Mouse (Mus musculus): ENCODE measurements at regions not wholly inside any gene's neighbourhood (a gene's known extent, or its start where the extent isn't known, plus 50 kb on each side); places are given as distances from the start of the nearest gene placed in this dataset.
A peak's percentile ranks its signal among the peaks of the same experiment; 100 is the strongest.

DNA sequence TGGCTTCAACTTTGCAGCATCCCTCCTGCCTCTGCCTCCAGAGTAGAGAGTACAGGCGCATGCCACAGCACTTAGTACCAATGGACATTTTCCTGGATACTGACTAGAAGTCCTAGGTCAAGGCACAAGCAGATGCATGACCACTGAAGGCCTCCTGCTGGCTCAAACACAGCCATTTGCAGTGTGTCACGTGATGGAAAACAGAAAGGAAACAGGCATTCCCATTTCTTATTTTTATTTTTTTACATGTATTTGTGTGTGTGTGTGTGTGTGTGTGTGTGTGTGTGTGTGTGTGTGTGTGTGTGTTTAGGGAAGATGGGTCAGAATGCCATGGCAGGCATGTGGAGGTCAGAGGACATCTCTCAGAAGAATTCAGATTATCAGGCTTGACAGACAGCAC is 65.6 kb downstream of the Thap12 start:
- WGBS: 84% methylated on average over 2 of the region's 2 CpGs
- Histone ChIP-seq H3K27me3 (ENCODE audit: insufficient read depth, low read length) (0 out of 2 replicates have a peak, but pooled peaks cover 5% of the 10 kb centered on the region), H3K4me1 (replicated peaks; ENCODE audit: insufficient read depth, low read length) (peaks cover 8% of the 10 kb centered on the region; the same call in 1 of the 2 replicates), H3K4me2 (ENCODE audit: low read length) (no peak overlapping the region), H3K36me3 (ENCODE audit: insufficient read depth, low read length) (no peaks in the 10 kb centered on the region), H3K9ac (ENCODE audit: low read depth, low read length) (no peak overlapping the region), H3K27ac (no peak overlapping the region), H3K4me3 (replicated peaks; ENCODE audit: low read depth, low read length) (no peak overlapping the region), H3K9me3 (replicated peaks; ENCODE audit: low read length) (no peaks in the 10 kb centered on the region)
- no peak for ATAC-seq (replicated peaks; ENCODE audit: low FRiP score, low read depth)
- DNase-seq (ENCODE audit: low spot score): no peak
- TF ChIP-seq CTCF (IDR thresholded peaks at IDR 0.05; ENCODE audit: low read depth): no peak

GRCm38 (mm10) chr7:98769111-98769734 is 65.7 kb upstream of the Wnt11 start:
- 44% methylated on average over 1 of the region's 1 CpGs for WGBS
- Histone ChIP-seq H3K27me3 (ENCODE audit: insufficient read depth, low read length) (0 out of 2 replicates have a peak, but pooled peaks cover 5% of the 10 kb centered on the region), H3K9ac (ENCODE audit: low read depth, low read length) (no peak overlapping the region), H3K4me2 (ENCODE audit: low read length) (no peak overlapping the region), H3K9me3 (replicated peaks; ENCODE audit: low read length) (no peaks in the 10 kb centered on the region), H3K4me3 (replicated peaks; ENCODE audit: low read depth, low read length) (no peak overlapping the region), H3K4me1 (replicated peaks; ENCODE audit: insufficient read depth, low read length) (peaks cover 8% of the 10 kb centered on the region; the same call in 1 of the 2 replicates), H3K36me3 (ENCODE audit: insufficient read depth, low read length) (no peaks in the 10 kb centered on the region), H3K27ac (no peak overlapping the region)
- DNase-seq (ENCODE audit: low spot score): no peak
- ATAC-seq (replicated peaks; ENCODE audit: low FRiP score, low read depth): no peak
- no peak for TF ChIP-seq CTCF (IDR thresholded peaks at IDR 0.05; ENCODE audit: low read depth)

DNA sequence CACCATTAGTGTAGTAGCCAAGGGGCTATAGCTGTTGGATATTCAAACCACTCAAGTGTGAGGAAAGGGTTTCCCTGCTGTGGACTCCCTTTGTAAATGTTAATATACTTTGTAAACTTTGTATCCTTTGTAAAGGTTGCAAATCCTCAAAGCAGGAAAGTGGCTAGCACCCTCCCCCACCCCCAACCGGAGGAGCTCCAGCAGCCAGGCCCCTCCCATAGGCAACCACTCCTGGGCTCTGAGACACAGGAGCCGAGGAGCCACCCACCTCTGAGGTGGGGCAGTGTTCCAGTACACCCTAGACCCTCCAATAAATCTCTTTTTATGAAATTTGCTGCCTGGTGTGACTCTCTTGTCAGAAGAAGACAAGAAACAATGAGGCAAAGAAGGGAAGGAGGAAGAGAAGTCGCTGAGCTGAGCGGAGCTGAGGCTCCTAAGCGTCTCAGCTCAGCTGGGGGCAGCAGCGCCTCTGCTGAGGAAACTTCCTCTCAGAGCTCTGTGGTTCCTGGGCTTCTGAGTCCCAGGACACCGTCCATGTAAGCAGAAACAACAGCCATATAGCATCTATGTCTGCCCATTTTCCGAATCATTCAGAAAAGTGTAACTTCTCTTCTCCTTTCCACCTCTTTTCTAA is 64.5 kb upstream of the Wnt11 start:
- WGBS: 11% methylated on average over 8 of the region's 8 CpGs
- DNase-seq (ENCODE audit: low spot score) (peak; percentile 68), ATAC-seq (replicated peaks; ENCODE audit: low FRiP score, low read depth) (no peak)
- Histone ChIP-seq H3K27me3 (ENCODE audit: insufficient read depth, low read length) (0 out of 2 replicates have a peak, but pooled peaks cover 5% of the 10 kb centered on the region), H3K4me3 (replicated peaks; ENCODE audit: low read depth, low read length) (no peak overlapping the region), H3K4me2 (ENCODE audit: low read length) (peak overlapping the region; percentile 5; the same call in 1 of the 2 replicates), H3K36me3 (ENCODE audit: insufficient read depth, low read length) (no peaks in the 10 kb centered on the region), H3K27ac (no peak overlapping the region), H3K4me1 (replicated peaks; ENCODE audit: insufficient read depth, low read length) (peaks cover 8% of the 10 kb centered on the region; the same call in 1 of the 2 replicates), H3K9ac (ENCODE audit: low read depth, low read length) (no peak overlapping the region), H3K9me3 (replicated peaks; ENCODE audit: low read length) (no peaks in the 10 kb centered on the region)
- peak; percentile 33; the same call in 1 of the 2 replicates for TF ChIP-seq CTCF (IDR thresholded peaks at IDR 0.05; ENCODE audit: low read depth)

DNA sequence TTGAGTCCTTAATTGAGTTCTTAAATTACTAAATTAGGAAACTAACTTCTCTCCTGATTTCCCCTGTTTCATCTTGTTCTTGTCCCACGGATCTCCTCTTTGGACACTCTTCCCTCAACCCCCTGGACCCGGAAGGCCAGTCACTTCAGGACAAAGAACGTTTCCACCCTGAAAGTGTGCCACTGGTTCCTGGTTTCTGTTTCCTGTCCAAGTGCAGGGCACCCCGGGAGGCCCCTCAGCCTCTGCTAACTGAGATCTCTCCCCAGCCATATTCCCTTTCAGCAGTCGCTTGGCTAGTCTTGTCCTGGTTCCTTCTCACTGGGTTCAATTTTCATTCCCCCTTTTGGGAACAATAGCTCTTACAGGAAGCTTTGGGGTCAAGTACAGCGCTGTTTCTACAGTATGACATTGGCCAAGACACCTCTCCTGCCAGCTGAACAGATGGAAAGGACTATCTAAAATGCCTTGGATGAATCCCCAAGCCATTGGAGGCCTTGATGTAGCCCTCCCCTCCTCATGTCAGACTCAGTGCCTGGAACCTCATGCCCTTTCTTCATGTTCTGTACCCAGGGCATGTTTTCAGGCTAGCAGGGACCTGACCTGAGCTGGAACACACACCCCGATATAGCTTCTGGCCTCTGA is 63.7 kb upstream of the Wnt11 start:
- WGBS: 48% methylated on average over 7 of the region's 7 CpGs

GRCm38 (mm10) chr7:98774597-98774996 is 60.3 kb upstream of the Wnt11 start:
- Histone ChIP-seq H3K4me3 (replicated peaks; ENCODE audit: low read depth, low read length) (no peak overlapping the region), H3K4me1 (replicated peaks; ENCODE audit: insufficient read depth, low read length) (peaks cover 14% of the 10 kb centered on the region; the same call in 1 of the 2 replicates), H3K9ac (ENCODE audit: low read depth, low read length) (no peak overlapping the region), H3K27me3 (ENCODE audit: insufficient read depth, low read length) (no peaks in the 10 kb centered on the region), H3K4me2 (ENCODE audit: low read length) (no peak overlapping the region), H3K36me3 (ENCODE audit: insufficient read depth, low read length) (no peaks in the 10 kb centered on the region), H3K27ac (no peak overlapping the region), H3K9me3 (replicated peaks; ENCODE audit: low read length) (no peaks in the 10 kb centered on the region)
- no peak for DNase-seq (ENCODE audit: low spot score)
- WGBS: 65% methylated on average over 4 of the region's 4 CpGs
- ATAC-seq (replicated peaks; ENCODE audit: low FRiP score, low read depth): no peak
- TF ChIP-seq CTCF (IDR thresholded peaks at IDR 0.05; ENCODE audit: low read depth): peak; percentile 36; the same call in 1 of the 2 replicates

More for the DNA sequence above, 63.7 kb upstream of the Wnt11 start:
- Histone ChIP-seq H3K9ac (ENCODE audit: low read depth, low read length) (no peak overlapping the region), H3K4me2 (ENCODE audit: low read length) (no peak overlapping the region), H3K4me3 (replicated peaks; ENCODE audit: low read depth, low read length) (no peak overlapping the region), H3K27ac (no peak overlapping the region), H3K9me3 (replicated peaks; ENCODE audit: low read length) (no peaks in the 10 kb centered on the region), H3K27me3 (ENCODE audit: insufficient read depth, low read length) (0 out of 2 replicates have a peak, but pooled peaks cover 5% of the 10 kb centered on the region), H3K4me1 (replicated peaks; ENCODE audit: insufficient read depth, low read length) (peaks cover 8% of the 10 kb centered on the region; the same call in 1 of the 2 replicates), H3K36me3 (ENCODE audit: insufficient read depth, low read length) (no peaks in the 10 kb centered on the region)
- no peak for ATAC-seq (replicated peaks; ENCODE audit: low FRiP score, low read depth)
- DNase-seq (ENCODE audit: low spot score): no peak
- no peak for TF ChIP-seq CTCF (IDR thresholded peaks at IDR 0.05; ENCODE audit: low read depth)

DNA sequence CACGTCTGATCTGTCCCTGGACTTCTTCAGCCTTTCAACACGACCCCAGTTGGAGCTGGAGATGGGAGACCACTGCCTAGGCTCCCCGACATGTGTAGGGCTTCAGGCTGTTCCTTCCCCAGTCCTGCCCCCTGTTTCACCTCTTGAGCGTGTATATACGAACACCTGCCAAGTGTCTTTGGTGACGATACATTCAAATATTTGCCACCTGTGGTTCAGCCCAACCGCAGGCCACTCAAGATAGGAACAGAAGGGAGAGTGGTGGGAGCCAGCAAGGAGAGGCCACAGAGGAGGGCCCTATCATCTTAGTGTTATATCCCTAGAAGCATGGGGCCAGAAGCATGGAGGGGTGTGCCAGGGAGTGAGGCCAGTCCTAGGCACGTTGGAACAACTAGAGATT is 59.9 kb upstream of the Wnt11 start:
- peaks cover 14% of the 10 kb centered on the region; the same call in 1 of the 2 replicates for H3K4me1 ChIP-seq (replicated peaks; ENCODE audit: insufficient read depth, low read length)
- no peak for ATAC-seq (replicated peaks; ENCODE audit: low FRiP score, low read depth)
- H3K9me3 ChIP-seq (replicated peaks; ENCODE audit: low read length): no peaks in the 10 kb centered on the region
- no peak overlapping the region for H3K9ac ChIP-seq (ENCODE audit: low read depth, low read length)
- no peaks in the 10 kb centered on the region for H3K27me3 ChIP-seq (ENCODE audit: insufficient read depth, low read length)
- TF ChIP-seq CTCF (IDR thresholded peaks at IDR 0.05; ENCODE audit: low read depth): no peak
- H3K4me3 ChIP-seq (replicated peaks; ENCODE audit: low read depth, low read length): no peak overlapping the region
- no peak for DNase-seq (ENCODE audit: low spot score)
- no peaks in the 10 kb centered on the region for H3K36me3 ChIP-seq (ENCODE audit: insufficient read depth, low read length)
- no peak overlapping the region for H3K27ac ChIP-seq
- WGBS: 79% methylated on average over 8 of the region's 8 CpGs
- H3K4me2 ChIP-seq (ENCODE audit: low read length): no peak overlapping the region

Data from kidney, postnatal 0 days (tissue).